Mouse (Mus musculus): ENCODE measurements at regions not wholly inside any gene's neighbourhood (a gene's known extent, or its start where the extent isn't known, plus 50 kb on each side); places are given as distances from the start of the nearest gene placed in this dataset.

DNA sequence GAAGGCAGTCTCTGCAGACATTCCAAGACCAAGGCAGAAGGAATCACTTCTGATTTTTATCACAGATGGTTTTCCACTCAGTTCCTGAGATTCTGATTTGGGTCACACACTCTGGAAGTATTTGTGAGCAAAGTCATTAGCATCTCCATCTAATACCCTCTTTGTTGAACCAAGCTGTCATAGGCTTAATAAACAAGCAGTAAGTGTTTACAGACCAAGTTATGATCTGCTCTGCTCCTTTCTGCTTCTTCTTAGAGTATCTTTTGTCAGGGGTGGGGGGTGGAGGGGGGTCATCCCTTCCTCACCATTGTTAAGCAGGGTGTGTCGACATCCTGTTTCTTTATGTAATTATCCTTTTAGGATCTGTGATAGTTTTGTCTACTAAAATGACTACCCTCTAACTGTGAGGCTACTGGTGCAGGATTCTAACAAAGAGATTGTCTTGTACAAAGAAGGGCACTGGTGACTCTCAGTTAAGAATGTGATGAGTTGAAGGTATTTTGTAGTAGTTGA is 358.2 kb upstream of the Adgrl2 start:
- TF ChIP-seq CTCF (IDR thresholded peaks at IDR 0.05; ENCODE audit: extremely low read depth, insufficient read depth, low read length), result no peak
- no peak for TF ChIP-seq POLR2A (IDR thresholded peaks at IDR 0.05; ENCODE audit: extremely low read depth, insufficient read depth, low read length)

All from cortical plate, adult 2 months (tissue).